Mouse (Mus musculus) lung, postnatal 36 days (tissue): ENCODE results near the gene Sun1.
A peak's percentile ranks its signal among the peaks of the same experiment; 100 is the strongest.

Experiments used
- DNase-seq: peaks from one replicate; pipeline ENCODE4 v3.0.0; 2022; ENCODE audit warnings: mixed read lengths

The Sun1 gene

GRCm38 (mm10) chr5:139287099-139287498 is 86.7 kb downstream of the Sun1 start:
- peak; percentile 42 for DNase-seq

- no peak for DNase-seq
These were observed 87.3 kb downstream of the Sun1 start for GRCm38 (mm10) chr5:139287787-139288186.

GRCm38 (mm10) chr5:139288591-139288990 is 88.2 kb downstream of the Sun1 start:
- DNase-seq = no peak

GRCm38 (mm10) chr5:139290467-139291259 is 90.2 kb downstream of the Sun1 start:
- DNase-seq = no peak

- DNase-seq = no peak
These were observed 91.5 kb downstream of the Sun1 start for GRCm38 (mm10) chr5:139291811-139292560.

GRCm38 (mm10) chr5:139294089-139294488 is 93.7 kb downstream of the Sun1 start:
- DNase-seq = no peak

GRCm38 (mm10) chr5:139297092-139297491 is 96.7 kb downstream of the Sun1 start:
- no peak for DNase-seq

- DNase-seq = no peak
These were observed 97.3 kb downstream of the Sun1 start for GRCm38 (mm10) chr5:139297745-139298144.
